Mouse (Mus musculus): ENCODE data around the gene Hivep1. TPM values are rescaled to one million over a fixed set of nuclear protein-coding genes. Genes with fewer than 3 reads are reported as not detected.

Hivep1 gene
- total and polyA plus RNA-seq, 2 experiments, result 3.5 to 9.0 TPM

DNA sequence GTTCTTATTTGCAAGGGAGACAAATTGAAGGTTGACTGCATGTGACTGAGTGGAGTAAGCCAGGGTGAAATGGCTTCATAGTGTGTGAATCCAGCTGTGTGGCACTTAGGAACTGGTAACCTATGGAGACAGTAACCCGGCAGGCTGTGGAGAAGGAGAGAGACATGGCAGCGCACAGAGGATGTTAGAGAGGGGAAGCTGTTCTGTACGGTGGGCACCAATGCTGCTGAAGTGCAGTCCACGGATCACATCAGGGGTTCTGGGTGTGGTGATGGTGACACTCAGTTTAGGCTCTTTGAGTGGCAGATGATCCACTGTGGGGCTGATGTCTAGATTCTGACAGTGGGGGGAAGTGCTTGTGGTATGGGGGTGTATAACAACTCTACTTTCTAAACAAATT lies 47.7 kb downstream of the Hivep1 start:
- Histone ChIP-seq H3K9ac (ENCODE audit: low read depth, low read length) (no peak overlapping the region), H3K79me2 (ENCODE audit: control insufficient read depth, insufficient read depth, low read length) (peaks cover 26% of the 10 kb centered on the region; the same call in 1 of the 2 replicates), H3K27ac (replicated peaks; ENCODE audit: insufficient read depth, low read depth, low read length) (no peak overlapping the region), H3K27me3 (ENCODE audit: control insufficient read depth, insufficient read depth, low read length) (no peaks in the 10 kb centered on the region), H3K4me3 (ENCODE audit: insufficient read depth, low read depth, low read length) (no peak overlapping the region), H3K36me3 (ENCODE audit: control insufficient read depth, insufficient read depth, low read length) (no peaks in the 10 kb centered on the region; the same call in 1 of the 2 replicates), H3K4me1 (ENCODE audit: control insufficient read depth, insufficient read depth, low read length) (peaks cover 11% of the 10 kb centered on the region)
- no peak for DNase-seq (ENCODE audit: extremely low read depth, low read depth, low spot score)
- WGBS, result 95% methylated on average over 4 of the region's 4 CpGs
- TF ChIP-seq CTCF (IDR thresholded peaks at IDR 0.05; ENCODE audit: low read depth, low read length) (no peak), POLR2A (IDR thresholded peaks at IDR 0.05; ENCODE audit: extremely low read depth, insufficient read depth, low read length) (no peak)

DNA sequence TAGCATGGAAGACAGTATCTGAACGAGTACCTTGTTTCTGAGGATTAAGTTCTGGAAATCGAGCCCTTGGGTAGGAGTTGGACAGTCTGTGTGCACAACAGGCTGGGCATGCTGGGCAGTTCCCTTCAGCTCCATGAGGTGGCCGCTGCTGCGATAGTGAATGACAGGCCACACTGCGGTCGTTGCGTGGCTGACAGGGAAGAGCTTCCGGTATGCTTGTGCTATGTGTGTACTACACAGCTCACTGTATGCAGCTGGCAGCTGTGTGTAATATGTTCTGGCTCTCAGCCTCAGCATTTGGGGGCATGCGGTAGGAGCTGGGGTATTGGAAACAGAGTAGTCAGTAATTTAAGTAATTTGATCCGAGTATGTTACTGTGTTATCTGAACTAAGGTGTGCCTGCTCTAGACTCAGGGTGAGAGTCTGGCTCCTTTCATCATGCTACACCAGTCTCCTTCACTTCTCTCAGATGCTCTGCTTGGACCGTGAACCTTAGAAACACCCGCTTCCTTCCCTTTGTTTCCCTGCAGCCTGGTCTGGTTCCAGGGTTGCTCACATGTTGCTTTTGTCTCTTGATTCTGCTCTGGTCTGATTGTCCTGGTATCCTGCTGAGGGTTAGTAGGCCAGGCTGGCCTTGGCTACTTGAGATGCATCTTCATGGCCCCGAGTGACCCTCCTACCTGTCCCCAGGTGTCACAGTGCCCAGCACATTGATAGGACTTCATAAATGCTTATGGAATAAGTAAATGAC lies 49.8 kb downstream of the Hivep1 start:
- WGBS, result 59% methylated on average over 13 of the region's 13 CpGs
- DNase-seq (ENCODE audit: extremely low read depth, low read depth, low spot score), result no peak
- no peak overlapping the region for H3K27ac ChIP-seq (replicated peaks; ENCODE audit: insufficient read depth, low read depth, low read length)

DNA sequence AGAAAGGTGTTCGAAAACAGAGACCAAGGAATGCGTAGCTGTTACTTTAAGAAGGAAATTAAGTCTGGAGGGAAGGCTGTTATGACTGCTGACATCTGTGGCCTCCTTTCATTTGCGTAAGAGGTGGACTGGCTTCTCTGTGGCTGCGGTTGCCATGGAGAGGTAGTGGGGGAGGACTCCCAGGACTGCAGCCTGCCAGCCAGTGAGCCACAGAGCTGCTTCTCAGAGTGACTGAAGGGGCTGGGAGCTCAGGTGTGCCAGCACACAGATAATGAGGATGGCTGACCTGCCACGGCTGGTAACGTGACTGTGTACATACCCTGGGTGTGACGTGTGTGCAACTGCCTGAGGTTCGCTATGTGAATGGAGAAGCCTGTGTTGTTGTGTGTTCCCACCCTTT lies 51.2 kb downstream of the Hivep1 start:
- H3K27me3 ChIP-seq (ENCODE audit: control insufficient read depth, insufficient read depth, low read length), result no peaks in the 10 kb centered on the region
- WGBS, result 40% methylated on average over 8 of the region's 8 CpGs
- no peak overlapping the region for H3K27ac ChIP-seq (replicated peaks; ENCODE audit: insufficient read depth, low read depth, low read length)
- H3K4me3 ChIP-seq (ENCODE audit: insufficient read depth, low read depth, low read length), result 0 out of 2 replicates have a peak overlapping the region, but pooled peaks have one; percentile 2
- peaks cover 8% of the 10 kb centered on the region for H3K4me1 ChIP-seq (ENCODE audit: control insufficient read depth, insufficient read depth, low read length)
- DNase-seq (ENCODE audit: extremely low read depth, low read depth, low spot score), result peak; percentile 65
- H3K36me3 ChIP-seq (ENCODE audit: control insufficient read depth, insufficient read depth, low read length), result no peaks in the 10 kb centered on the region
- H3K79me2 ChIP-seq (ENCODE audit: control insufficient read depth, insufficient read depth, low read length), result peaks cover 26% of the 10 kb centered on the region; the same call in 1 of the 2 replicates
- TF ChIP-seq POLR2A (IDR thresholded peaks at IDR 0.05; ENCODE audit: extremely low read depth, insufficient read depth, low read length), result no peak
- TF ChIP-seq CTCF (IDR thresholded peaks at IDR 0.05; ENCODE audit: low read depth, low read length), result no peak
- H3K9ac ChIP-seq (ENCODE audit: low read depth, low read length), result no peak overlapping the region

More for the DNA sequence above, 49.8 kb downstream of the Hivep1 start:
- Histone ChIP-seq H3K9ac (ENCODE audit: low read depth, low read length) (no peak overlapping the region), H3K36me3 (ENCODE audit: control insufficient read depth, insufficient read depth, low read length) (no peaks in the 10 kb centered on the region; the same call in 1 of the 2 replicates), H3K79me2 (ENCODE audit: control insufficient read depth, insufficient read depth, low read length) (peaks cover 25% of the 10 kb centered on the region; the same call in 1 of the 2 replicates), H3K27me3 (ENCODE audit: control insufficient read depth, insufficient read depth, low read length) (no peaks in the 10 kb centered on the region), H3K4me3 (ENCODE audit: insufficient read depth, low read depth, low read length) (no peak overlapping the region), H3K4me1 (ENCODE audit: control insufficient read depth, insufficient read depth, low read length) (peaks cover 8% of the 10 kb centered on the region)
- TF ChIP-seq CTCF (IDR thresholded peaks at IDR 0.05; ENCODE audit: low read depth, low read length) (peak; percentile 35; the same call in 1 of the 2 replicates), POLR2A (IDR thresholded peaks at IDR 0.05; ENCODE audit: extremely low read depth, insufficient read depth, low read length) (no peak)

DNA sequence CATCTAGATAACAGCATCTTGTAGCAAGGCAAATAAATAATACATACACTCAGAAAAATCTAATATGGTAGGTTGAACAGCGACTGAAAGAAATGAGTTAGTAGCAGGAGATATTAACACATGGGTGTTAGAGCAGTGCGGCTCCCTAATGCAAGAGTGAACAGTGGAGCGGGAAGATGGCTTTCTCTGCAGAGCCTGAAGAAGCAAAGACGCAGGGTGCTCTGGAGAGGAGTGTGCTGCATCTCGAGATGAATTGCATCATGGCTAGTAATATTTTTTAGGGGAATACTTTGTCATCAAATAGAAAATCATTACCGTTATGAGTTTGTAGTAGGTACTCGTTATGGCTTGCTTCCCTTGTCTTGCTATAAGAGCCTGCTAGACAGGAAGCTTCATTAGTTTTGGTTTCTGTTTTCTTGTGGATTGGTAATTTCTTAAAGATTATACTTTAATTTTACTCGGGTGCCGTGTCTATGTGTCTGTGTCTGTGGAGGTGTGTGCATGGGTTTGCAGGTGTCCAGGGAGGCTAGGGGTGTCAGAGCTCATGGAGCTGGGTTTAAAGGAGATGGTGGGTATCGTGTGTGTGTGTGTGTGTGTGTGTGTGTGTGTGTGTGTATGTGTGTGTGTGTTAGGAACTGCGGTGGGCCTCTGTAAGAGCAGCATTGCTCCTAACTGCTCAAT lies 51.8 kb downstream of the Hivep1 start:
- Histone ChIP-seq H3K27ac (replicated peaks; ENCODE audit: insufficient read depth, low read depth, low read length) (no peak overlapping the region), H3K9ac (ENCODE audit: low read depth, low read length) (peak overlapping the region; percentile 78), H3K4me3 (ENCODE audit: insufficient read depth, low read depth, low read length) (peak overlapping the region; percentile 47; the same call in 1 of the 2 replicates), H3K4me1 (ENCODE audit: control insufficient read depth, insufficient read depth, low read length) (peaks cover 12% of the 10 kb centered on the region), H3K27me3 (ENCODE audit: control insufficient read depth, insufficient read depth, low read length) (no peaks in the 10 kb centered on the region), H3K36me3 (ENCODE audit: control insufficient read depth, insufficient read depth, low read length) (no peaks in the 10 kb centered on the region), H3K79me2 (ENCODE audit: control insufficient read depth, insufficient read depth, low read length) (peaks cover 31% of the 10 kb centered on the region; the same call in 1 of the 2 replicates)
- DNase-seq (ENCODE audit: extremely low read depth, low read depth, low spot score), result no peak
- TF ChIP-seq POLR2A (IDR thresholded peaks at IDR 0.05; ENCODE audit: extremely low read depth, insufficient read depth, low read length) (no peak), CTCF (IDR thresholded peaks at IDR 0.05; ENCODE audit: low read depth, low read length) (no peak)
- WGBS, result 71% methylated on average over 11 of the region's 11 CpGs

DNA sequence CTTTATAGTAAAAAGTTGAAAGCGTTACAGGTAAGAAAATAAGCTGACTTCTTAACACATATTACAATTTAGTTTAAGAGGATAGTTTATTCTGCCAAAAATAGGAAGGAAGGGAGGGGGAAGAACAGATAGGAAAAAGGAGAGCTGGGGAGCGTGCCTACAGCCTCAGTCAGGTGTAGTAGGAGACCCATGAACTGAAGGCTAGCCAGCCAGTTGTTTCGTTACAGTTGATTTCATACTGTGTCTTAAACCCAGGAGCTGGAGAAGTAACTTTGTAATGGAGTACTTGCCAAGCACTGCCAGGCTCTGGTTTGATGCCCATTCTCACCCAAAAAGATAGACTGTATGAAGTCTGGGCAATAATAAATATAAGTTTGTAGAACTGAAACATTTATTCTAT lies 52.5 kb downstream of the Hivep1 start:
- peaks cover 12% of the 10 kb centered on the region for H3K4me1 ChIP-seq (ENCODE audit: control insufficient read depth, insufficient read depth, low read length)
- no peaks in the 10 kb centered on the region for H3K36me3 ChIP-seq (ENCODE audit: control insufficient read depth, insufficient read depth, low read length)
- TF ChIP-seq CTCF (IDR thresholded peaks at IDR 0.05; ENCODE audit: low read depth, low read length) (no peak), POLR2A (IDR thresholded peaks at IDR 0.05; ENCODE audit: extremely low read depth, insufficient read depth, low read length) (no peak)
- peaks cover 26% of the 10 kb centered on the region; the same call in 1 of the 2 replicates for H3K79me2 ChIP-seq (ENCODE audit: control insufficient read depth, insufficient read depth, low read length)
- no peak overlapping the region for H3K9ac ChIP-seq (ENCODE audit: low read depth, low read length)
- no peak overlapping the region for H3K27ac ChIP-seq (replicated peaks; ENCODE audit: insufficient read depth, low read depth, low read length)
- 90% methylated on average over 3 of the region's 3 CpGs for WGBS
- no peak for DNase-seq (ENCODE audit: extremely low read depth, low read depth, low spot score)
- H3K27me3 ChIP-seq (ENCODE audit: control insufficient read depth, insufficient read depth, low read length), result no peaks in the 10 kb centered on the region
- H3K4me3 ChIP-seq (ENCODE audit: insufficient read depth, low read depth, low read length), result no peak overlapping the region
